8 mouse cellular contexts compared by ENCODE assay signal in genomic region chr4:36950021-36950751, GRCm38 (mm10). TPM values are rescaled to one million over a fixed set of nuclear protein-coding genes. Genes with fewer than 3 reads are reported as not detected.
DNase-seq lines count a peak whose midpoint lies in the region; ATAC-seq lines count a peak whose summit lies in the region.

No protein-coding gene starts in this region.

- 0 out of 2 replicates have a peak overlapping the region, but pooled peaks have one; percentile 30 for H3K9ac ChIP-seq in heart, embryonic 16.5 days (ENCODE audit: low read length)

- H3K4me1 ChIP-seq in heart, embryonic 16.5 days (ENCODE audit: control insufficient read depth, insufficient read depth, low read length), result peaks cover 13% of the 10 kb centered on the region

- no peaks in the 10 kb centered on the region for H3K36me3 ChIP-seq in heart, embryonic 16.5 days (ENCODE audit: control insufficient read depth, insufficient read depth)

- H3K4me3 ChIP-seq in heart, embryonic 16.5 days (ENCODE audit: low read length), result peak overlapping the region; percentile 57

- no peak for ATAC-seq in CD4-positive, CD25-positive, alpha-beta regulatory T cell, adult 4 months
- peak; percentile 82 for ATAC-seq in heart, embryonic 16.5 days (replicated peaks; ENCODE audit: extremely low read depth, insufficient read depth, low FRiP score)

- 1% methylated on average over 43 of the region's 43 CpGs for WGBS in heart, embryonic 16.5 days

- peaks cover 48% of the 10 kb centered on the region for H3K27me3 ChIP-seq in heart, embryonic 16.5 days (ENCODE audit: control insufficient read depth, insufficient read depth, low read length)

- peak overlapping the region; percentile 85 for H3K4me2 ChIP-seq in heart, embryonic 16.5 days (ENCODE audit: low read depth, low read length)

- no peak overlapping the region for H3K27ac ChIP-seq in heart, embryonic 16.5 days (ENCODE audit: low read length)

- H3K9me3 ChIP-seq in heart, embryonic 16.5 days (replicated peaks; ENCODE audit: control insufficient read depth, low read length), result no peaks in the 10 kb centered on the region

- peak; percentile 1 for DNase-seq in CD4-positive, CD25-positive, alpha-beta regulatory T cell, adult 2 months (ENCODE audit: low read depth, low spot score)
- peak; percentile 11 for DNase-seq in urinary bladder, postnatal 25 days (ENCODE audit: low spot score)
- DNase-seq in urinary bladder, postnatal 36 days (ENCODE audit: low spot score in 2 of 2), result no peak
- DNase-seq in layer of hippocampus, adult 9-11 months, result peak; percentile 57
- DNase-seq in lung, postnatal 10 days, result peak; percentile 22
- peak; percentile 83 for DNase-seq in right cerebral cortex, postnatal 14 days

RNA-seq across cellular contexts. Expression of gene Lingo2, which starts 1.4 kb away (rescaled TPM):
- under 1 TPM in 1 of 2 experiments, not detected in 1; 0.22 TPM for polyA plus RNA-seq in CD4-positive, CD25-positive, alpha-beta regulatory T cell, adult 4 months (2017; shearing (Covaris generic))
- polyA plus RNA-seq in heart, embryonic 16.5 days (2015; fragmentation: Nextera tagmentation; extraction: Ambion mirVana), result 0.30 and 0.45 TPM in 2 replicates

Comparison
In these comparisons a context has a peak if more than half of its experiments do, and no peak if none do; other contexts are left out.
1. DNase-seq: peak in CD4-positive, CD25-positive, alpha-beta regulatory T cell, adult 2 months (single experiment), urinary bladder, postnatal 25 days (single experiment), layer of hippocampus, adult 9-11 months (single experiment), lung, postnatal 10 days (single experiment) and right cerebral cortex, postnatal 14 days (single experiment); none in urinary bladder, postnatal 36 days (0 of 2).